Mouse (Mus musculus) olfactory bulb, adult 2 months (tissue): ENCODE measurements around the gene Fam89b.

Source experiments
- CTCF ChIP-seq: fragments of 200-500 bp; IDR thresholded peaks from 2 replicates; pipeline ENCODE4 v1.5.1; 2012; ENCODE audit warnings: low read depth, mild to moderate bottlenecking, low read length, moderate library complexity; ENCODE audit not compliant: insufficient read depth
- POLR2A ChIP-seq: fragments of 200-500 bp; IDR thresholded peaks from 2 replicates; pipeline ENCODE4 v1.6.1; 2012; ENCODE audit warnings: mild to moderate bottlenecking, low read depth, low read length, moderate library complexity; ENCODE audit not compliant: insufficient read depth

GRCm38 (mm10) chr19:5727701-5728100, 1.8 kb downstream of the Fam89b start:
- no peak for TF ChIP-seq POLR2A
- peak; percentile 97 for TF ChIP-seq CTCF
